Mouse (Mus musculus) embryonic facial prominence, embryonic 11.5 days (tissue): ENCODE measurements at regions not wholly inside any gene's neighbourhood (a gene's known extent, or its start where the extent isn't known, plus 50 kb on each side); places are given as distances from the start of the nearest gene placed in this dataset.
"Not testable (repeated sequence)": the region's sequence is repeated elsewhere in the genome, so short reads cannot be mapped to it uniquely, and the experiment has no call there.

Experiments
- ATAC-seq: fragments of 200-750 bp; cut with Nextera tagmentation; replicated peaks from 2 replicates; pipeline ENCODE4 v1.8.0; 2017; ENCODE audit warnings: low read depth; ENCODE audit not compliant: insufficient number of reproducible peaks, low FRiP score, low TSS enrichment
- DNase-seq: peaks from one replicate; pipeline ENCODE4 v3.0.0-alpha.2; 2015; ENCODE audit warnings: low spot score
- H3K27ac ChIP-seq: fragments of 300-500 bp; sonication (generic); replicated peaks from 2 replicates; pipeline ENCODE4 v1.5.1; 2014; ENCODE audit warnings: mild to moderate bottlenecking, low read depth, low read length, control low read depth
- H3K27me3 ChIP-seq: fragments of 300-500 bp; sonication (generic); 2 replicates; pipeline ENCODE4 v1.6.1; 2014; ENCODE audit warnings: mild to moderate bottlenecking, low read length, moderate library complexity, mixed read lengths; ENCODE audit not compliant: control insufficient read depth, insufficient read depth
- H3K36me3 ChIP-seq: fragments of 300-500 bp; sonication (generic); replicated peaks from 2 replicates; pipeline ENCODE4 v1.6.1; 2014; ENCODE audit warnings: low read depth, mild to moderate bottlenecking, low read length, moderate library complexity, mixed read lengths; ENCODE audit not compliant: control insufficient read depth, insufficient read depth
- H3K4me1 ChIP-seq: fragments of 300-500 bp; sonication (generic); 2 replicates; pipeline ENCODE4 v1.6.1; 2014; ENCODE audit warnings: low read length, mixed read lengths; ENCODE audit not compliant: control insufficient read depth, insufficient read depth
- H3K4me2 ChIP-seq: fragments of 300-500 bp; sonication (generic); 2 replicates; pipeline ENCODE4 v1.6.1; 2014; ENCODE audit warnings: low read depth, mild to moderate bottlenecking, control low read depth, low read length, moderate library complexity
- H3K4me3 ChIP-seq: fragments of 300-500 bp; sonication (generic); 2 replicates; pipeline ENCODE4 v1.5.1; 2014; ENCODE audit warnings: low read depth, low read length, control low read depth
- H3K9ac ChIP-seq: fragments of 300-500 bp; sonication (generic); replicated peaks from 2 replicates; pipeline ENCODE4 v1.6.1; 2014; ENCODE audit warnings: mild to moderate bottlenecking, control low read depth, low read length
- H3K9me3 ChIP-seq: fragments of 300-500 bp; sonication (generic); replicated peaks from 2 replicates; pipeline ENCODE4 v1.6.1; 2016; ENCODE audit warnings: mild to moderate bottlenecking, low read length, inconsistent platforms, mixed read lengths; ENCODE audit not compliant: control insufficient read depth
- WGBS: fragments of 180-500 bp; shearing (Covaris S2); extraction: QIAGEN DNeasy Blood & Tissue Kit; methylation state at CpG from one replicate; pipeline ENCODE4 v1.1.7; 2014; 5-methylcytosine and 5-hydroxymethylcytosine counted together

- Histone ChIP-seq H3K4me2 (no peak overlapping the region), H3K9ac (no peak overlapping the region), H3K4me3 (no peak overlapping the region), H3K4me1 (no peaks in the 10 kb centered on the region), H3K27me3 (no peaks in the 10 kb centered on the region), H3K27ac (no peak overlapping the region), H3K36me3 (no peaks in the 10 kb centered on the region), H3K9me3 (no peaks in the 10 kb centered on the region)
- no peak for DNase-seq
- 91% methylated on average over 7 of the region's 7 CpGs for whole genome bisulfite sequencing
- no peak for ATAC-seq
Observed at GRCm38 (mm10) chr17:13481445-13482085, 127.2 kb downstream of the Tcp10c start.

GRCm38 (mm10) chr17:13482136-13482535 lies 127.8 kb downstream of the Tcp10c start:
- DNase-seq (no peak), ATAC-seq (no peak)
- Histone ChIP-seq H3K4me3 (no peak overlapping the region), H3K27ac (no peak overlapping the region), H3K36me3 (no peaks in the 10 kb centered on the region), H3K4me1 (no peaks in the 10 kb centered on the region), H3K27me3 (no peaks in the 10 kb centered on the region), H3K9ac (no peak overlapping the region), H3K4me2 (no peak overlapping the region), H3K9me3 (no peaks in the 10 kb centered on the region)
- WGBS, result 82% methylated on average over 3 of the region's 3 CpGs

- Histone ChIP-seq H3K36me3 (no peaks in the 10 kb centered on the region), H3K9me3 (no peaks in the 10 kb centered on the region), H3K4me3 (no peak overlapping the region), H3K27ac (no peak overlapping the region), H3K4me2 (no peak overlapping the region), H3K9ac (no peak overlapping the region), H3K27me3 (no peaks in the 10 kb centered on the region), H3K4me1 (no peaks in the 10 kb centered on the region)
- WGBS, result 80% methylated on average over 10 of the region's 10 CpGs
- ATAC-seq (no peak), DNase-seq (no peak)
Observed at GRCm38 (mm10) chr17:13487291-13488215, 133.2 kb downstream of the Tcp10c start.

- Histone ChIP-seq H3K4me3 (no peak overlapping the region), H3K4me2 (no peak overlapping the region), H3K27me3 (no peaks in the 10 kb centered on the region), H3K9ac (no peak overlapping the region), H3K27ac (no peak overlapping the region), H3K4me1 (no peaks in the 10 kb centered on the region), H3K9me3 (no peaks in the 10 kb centered on the region), H3K36me3 (no peaks in the 10 kb centered on the region)
- DNase-seq, result no peak
- ATAC-seq, result no peak
- WGBS, result 79% methylated on average over 9 of the region's 9 CpGs
Observed at GRCm38 (mm10) chr17:13488608-13489324, 134.4 kb downstream of the Tcp10c start.

- WGBS, result 93% methylated on average over 1 of the region's 1 CpGs
- not testable (repeated sequence) for DNase-seq, H3K9ac ChIP-seq, H3K4me3 ChIP-seq, H3K27me3 ChIP-seq, H3K4me2 ChIP-seq, H3K27ac ChIP-seq, H3K9me3 ChIP-seq, H3K4me1 ChIP-seq, H3K36me3 ChIP-seq, ATAC-seq
Observed at GRCm38 (mm10) chr17:13492239-13492638, 137.9 kb downstream of the Tcp10c start.

- not testable (repeated sequence) for H3K27ac ChIP-seq, H3K27me3 ChIP-seq, DNase-seq, H3K4me3 ChIP-seq, H3K4me2 ChIP-seq, H3K4me1 ChIP-seq, H3K36me3 ChIP-seq, H3K9ac ChIP-seq, H3K9me3 ChIP-seq, ATAC-seq
- 57% methylated on average over 3 of the region's 7 CpGs for WGBS
Observed at GRCm38 (mm10) chr17:13492649-13493277, 138.4 kb downstream of the Tcp10c start.

- 91% methylated on average over 3 of the region's 3 CpGs for WGBS
- not testable (repeated sequence) for H3K4me2 ChIP-seq, H3K9me3 ChIP-seq, DNase-seq, H3K9ac ChIP-seq, H3K27ac ChIP-seq, H3K27me3 ChIP-seq, ATAC-seq, H3K36me3 ChIP-seq, H3K4me3 ChIP-seq, H3K4me1 ChIP-seq
Observed at GRCm38 (mm10) chr17:13493866-13494265, 139.5 kb downstream of the Tcp10c start.
